Mouse (Mus musculus): ENCODE measurements at regions not wholly inside any gene's neighbourhood (a gene's known extent, or its start where the extent isn't known, plus 50 kb on each side); places are given as distances from the start of the nearest gene placed in this dataset.

DNA sequence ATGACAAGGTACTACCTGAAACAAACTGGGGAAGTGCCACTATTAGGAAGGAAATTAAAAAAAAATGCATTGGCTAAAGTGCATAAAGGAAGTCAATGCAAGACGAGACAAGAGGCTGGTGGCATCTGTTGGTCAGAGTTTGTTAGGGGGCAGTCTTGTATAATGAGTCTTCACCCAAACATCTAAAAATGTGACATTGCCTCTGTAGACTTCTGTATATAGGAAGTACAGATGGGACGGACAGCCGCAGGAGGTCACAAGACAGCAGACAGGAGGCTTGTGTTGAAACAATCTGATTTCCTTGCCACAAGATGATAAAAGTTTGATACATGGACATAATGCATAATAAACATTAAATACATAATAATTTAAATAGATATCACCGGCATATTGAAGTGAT, 69.6 kb upstream of the Hk2 start:
- TF ChIP-seq POLR2A (IDR thresholded peaks at IDR 0.05; ENCODE audit: low read depth, low read length) (no peak), CTCF (IDR thresholded peaks at IDR 0.05; ENCODE audit: extremely low read depth, insufficient read length, insufficient replicate concordance, low read depth, low read length) (no peak)

All from small intestine, adult 2 months (tissue).